Comparison of ENCODE assay signal across 9 mouse cellular contexts in the genomic region with DNA sequence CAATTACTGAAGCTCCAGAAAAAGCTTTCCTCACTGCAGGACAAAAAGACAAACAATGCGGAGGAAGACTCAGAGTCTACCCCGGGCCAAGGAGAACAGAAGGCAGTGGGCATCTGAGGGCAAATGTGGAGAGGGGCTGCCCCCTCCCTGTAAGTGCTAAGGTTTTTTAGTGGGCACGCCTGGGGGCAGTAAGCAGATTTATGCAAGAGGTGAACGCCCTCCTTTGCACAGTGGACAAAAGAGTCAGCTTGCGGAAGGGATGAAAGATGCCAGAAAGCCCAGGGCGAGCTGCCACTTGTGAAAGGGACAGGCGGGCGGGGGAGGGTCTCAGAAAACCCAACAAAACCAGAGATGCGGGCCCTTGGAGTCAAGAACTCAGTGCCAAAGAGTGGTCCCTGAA.
DNase-seq lines count a peak whose midpoint lies in the region; ATAC-seq lines count a peak whose summit lies in the region.
"Had no signal": no experiment of that assay in that cellular context is flagged by ENCODE, and none has a peak within 500 bp of the region (broad histone marks: within the 10 kb centered on the region; RNA-seq: fewer than 3 reads in every experiment).

No protein-coding gene starts in this region.

- peak overlapping the region; percentile 18; the same call in 1 of the 2 replicates for H3K9ac ChIP-seq in hindbrain, embryonic 16.5 days (ENCODE audit: low read depth, low read length)
- no peak overlapping the region for H3K9ac ChIP-seq in neural tube, embryonic 15.5 days (replicated peaks)
- H3K9ac ChIP-seq in kidney, embryonic 16.5 days (replicated peaks; ENCODE audit: low read length): no peak overlapping the region

- intact Hi-C loops in left cerebral cortex, postnatal 4 days (cut with DNase I): no loop called here
- intact Hi-C loops in left cerebral cortex, postnatal 25 days (cut with DNase I): no loop called here

- WGBS in hindbrain, embryonic 16.5 days: 11% methylated on average over 9 of the region's 9 CpGs
- WGBS in neural tube, embryonic 15.5 days: 15% methylated on average over 9 of the region's 9 CpGs
- 53% methylated on average over 9 of the region's 9 CpGs for WGBS in kidney, embryonic 16.5 days

- no peak overlapping the region for H3K4me3 ChIP-seq in hindbrain, embryonic 16.5 days (ENCODE audit: low read length)
- no peak overlapping the region for H3K4me3 ChIP-seq in neural tube, embryonic 15.5 days (replicated peaks)
- no peak overlapping the region for H3K4me3 ChIP-seq in kidney, embryonic 16.5 days (ENCODE audit: low read length)

- no peaks in the 10 kb centered on the region for H3K36me3 ChIP-seq in hindbrain, embryonic 16.5 days (ENCODE audit: control insufficient read depth, insufficient read depth, low read length)
- no peaks in the 10 kb centered on the region for H3K36me3 ChIP-seq in neural tube, embryonic 15.5 days
- no peaks in the 10 kb centered on the region for H3K36me3 ChIP-seq in kidney, embryonic 16.5 days (ENCODE audit: insufficient read depth, low read length)

- DNase-seq in left cerebral cortex, postnatal 4 days: peak; percentile 78
- no peak for DNase-seq in left cerebral cortex, postnatal 25 days (ENCODE audit: low spot score in 2 of 2)
- peak; percentile 59 for DNase-seq in embryo, embryonic 11 days
- no peak for DNase-seq in ovary, postnatal 36 days (ENCODE audit: low spot score)
- DNase-seq in frontal cortex, postnatal 10 days (ENCODE audit: low spot score in 2 of 2): no peak

- H3K4me1 ChIP-seq in hindbrain, embryonic 16.5 days (ENCODE audit: control insufficient read depth, insufficient read depth, low read depth, low read length): peaks cover 32% of the 10 kb centered on the region
- peaks cover 43% of the 10 kb centered on the region for H3K4me1 ChIP-seq in neural tube, embryonic 15.5 days
- peaks cover 32% of the 10 kb centered on the region for H3K4me1 ChIP-seq in kidney, embryonic 16.5 days (ENCODE audit: insufficient read depth, low read length)

- no peaks in the 10 kb centered on the region for H3K27me3 ChIP-seq in hindbrain, embryonic 16.5 days (replicated peaks; ENCODE audit: control insufficient read depth, insufficient read depth, low read length)
- H3K27me3 ChIP-seq in neural tube, embryonic 15.5 days (replicated peaks): no peaks in the 10 kb centered on the region
- no peaks in the 10 kb centered on the region for H3K27me3 ChIP-seq in kidney, embryonic 16.5 days (ENCODE audit: insufficient read depth, low read length)

- H3K27ac ChIP-seq in hindbrain, embryonic 16.5 days (ENCODE audit: low read depth, low read length): peak overlapping the region; percentile 3
- peak overlapping the region; percentile 52 for H3K27ac ChIP-seq in neural tube, embryonic 15.5 days (replicated peaks)
- no peak overlapping the region for H3K27ac ChIP-seq in kidney, embryonic 16.5 days (ENCODE audit: low read length)

- peak; percentile 43 for ATAC-seq in hindbrain, embryonic 16.5 days
- 0 out of 2 replicates have a peak, but pooled peaks have one; percentile 26 for ATAC-seq in neural tube, embryonic 15.5 days (ENCODE audit: low FRiP score)
- no peak for ATAC-seq in kidney, embryonic 16.5 days (ENCODE audit: low FRiP score, low TSS enrichment)

- H3K9me3 ChIP-seq in hindbrain, embryonic 16.5 days (ENCODE audit: control insufficient read depth, low read length): no peaks in the 10 kb centered on the region
- no peaks in the 10 kb centered on the region for H3K9me3 ChIP-seq in neural tube, embryonic 15.5 days (replicated peaks)
- no peaks in the 10 kb centered on the region for H3K9me3 ChIP-seq in kidney, embryonic 16.5 days (ENCODE audit: low read length)
- H3K9me3 ChIP-seq: megakaryocyte, embryonic 14.5 days had no signal

- H3K4me2 ChIP-seq in hindbrain, embryonic 16.5 days (ENCODE audit: low read length): peak overlapping the region; percentile 5; the same call in 1 of the 2 replicates
- peak overlapping the region; percentile 22; the same call in 1 of the 2 replicates for H3K4me2 ChIP-seq in neural tube, embryonic 15.5 days
- H3K4me2 ChIP-seq in kidney, embryonic 16.5 days (replicated peaks; ENCODE audit: low read depth, low read length): no peak overlapping the region

Comparison
In these comparisons a context has a peak if more than half of its experiments do, and no peak if none do; other contexts are left out.
1. DNase-seq: peak in left cerebral cortex, postnatal 4 days (single experiment) and embryo, embryonic 11 days (single experiment); none in left cerebral cortex, postnatal 25 days (0 of 2), ovary, postnatal 36 days (single experiment) and frontal cortex, postnatal 10 days (0 of 2).